Mouse (Mus musculus): ENCODE data around the gene Brd2. TPM values are rescaled to one million over a fixed set of nuclear protein-coding genes. Genes with fewer than 3 reads are reported as not detected.
A peak's percentile ranks its signal among the peaks of the same experiment; 100 is the strongest.

Gene Brd2
- polyA plus RNA-seq, 1 experiment from 2014 or later, result 178 TPM

DNA sequence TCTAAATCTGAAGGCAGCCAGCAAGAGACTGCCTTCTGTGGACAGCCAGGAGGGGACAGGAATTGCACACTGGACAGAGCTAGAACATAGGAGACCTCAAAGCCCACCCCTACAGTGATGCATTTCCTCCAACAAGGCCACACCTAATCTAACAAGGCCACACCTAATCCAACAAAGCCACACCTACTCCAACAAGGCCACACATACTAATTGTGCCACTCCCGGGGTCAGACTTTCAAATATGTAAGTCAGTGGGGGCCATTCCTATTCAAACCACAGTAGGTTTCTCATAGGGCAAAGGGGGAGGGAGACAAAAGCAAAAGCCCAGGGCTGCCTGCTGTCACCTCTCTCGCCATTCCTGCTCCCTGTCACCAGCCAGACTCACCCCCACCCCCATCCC lies 35.0 kb downstream of the Brd2 start:
- no peak overlapping the region for H3K4me2 ChIP-seq (replicated peaks; ENCODE audit: low read depth, low read length)
- H3K4me1 ChIP-seq (ENCODE audit: control insufficient read depth, insufficient read depth, low read length), result no peaks in the 10 kb centered on the region
- no peaks in the 10 kb centered on the region for H3K36me3 ChIP-seq (ENCODE audit: control insufficient read depth, insufficient read depth, low read length)
- ATAC-seq (ENCODE audit: low FRiP score, low TSS enrichment), result no peak
- no peaks in the 10 kb centered on the region for H3K9me3 ChIP-seq (ENCODE audit: control insufficient read depth, low read length)
- 54% methylated on average over 2 of the region's 2 CpGs for WGBS
- no peak overlapping the region for H3K4me3 ChIP-seq (ENCODE audit: low read length)
- H3K27me3 ChIP-seq (ENCODE audit: control insufficient read depth, insufficient read depth, low read length), result no peaks in the 10 kb centered on the region
- no peak overlapping the region for H3K27ac ChIP-seq (ENCODE audit: low read depth, low read length)
- no peak overlapping the region for H3K9ac ChIP-seq (ENCODE audit: low read depth, low read length)

DNA sequence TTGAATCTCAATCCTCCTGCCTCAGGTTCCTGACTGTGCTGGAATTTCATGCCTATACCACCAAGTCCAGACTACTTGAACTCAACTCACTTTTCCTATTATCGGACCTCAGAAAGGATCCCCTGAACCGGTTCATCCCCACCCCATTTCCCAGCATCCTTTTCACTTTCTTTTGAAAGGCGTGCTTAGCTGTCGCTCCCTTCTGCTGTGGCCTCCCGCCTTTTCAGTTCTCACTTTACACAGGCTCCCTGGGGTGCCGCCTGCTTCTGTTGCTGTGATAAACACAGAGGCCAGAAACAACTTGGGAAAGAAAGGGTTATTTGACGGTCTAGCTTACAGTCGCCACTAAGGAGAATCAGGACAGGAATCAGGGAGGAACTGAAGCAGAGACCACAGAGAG lies 39.3 kb downstream of the Brd2 start:
- Histone ChIP-seq H3K4me1 (ENCODE audit: control insufficient read depth, insufficient read depth, low read length) (no peaks in the 10 kb centered on the region), H3K36me3 (ENCODE audit: control insufficient read depth, insufficient read depth, low read length) (no peaks in the 10 kb centered on the region), H3K4me2 (replicated peaks; ENCODE audit: low read depth, low read length) (no peak overlapping the region), H3K9me3 (ENCODE audit: control insufficient read depth, low read length) (no peaks in the 10 kb centered on the region), H3K4me3 (ENCODE audit: low read length) (no peak overlapping the region), H3K9ac (ENCODE audit: low read depth, low read length) (no peak overlapping the region), H3K27me3 (ENCODE audit: control insufficient read depth, insufficient read depth, low read length) (no peaks in the 10 kb centered on the region), H3K27ac (ENCODE audit: low read depth, low read length) (no peak overlapping the region)
- ATAC-seq (ENCODE audit: low FRiP score, low TSS enrichment), result no peak
- WGBS, result 14% methylated on average over 8 of the region's 8 CpGs

DNA sequence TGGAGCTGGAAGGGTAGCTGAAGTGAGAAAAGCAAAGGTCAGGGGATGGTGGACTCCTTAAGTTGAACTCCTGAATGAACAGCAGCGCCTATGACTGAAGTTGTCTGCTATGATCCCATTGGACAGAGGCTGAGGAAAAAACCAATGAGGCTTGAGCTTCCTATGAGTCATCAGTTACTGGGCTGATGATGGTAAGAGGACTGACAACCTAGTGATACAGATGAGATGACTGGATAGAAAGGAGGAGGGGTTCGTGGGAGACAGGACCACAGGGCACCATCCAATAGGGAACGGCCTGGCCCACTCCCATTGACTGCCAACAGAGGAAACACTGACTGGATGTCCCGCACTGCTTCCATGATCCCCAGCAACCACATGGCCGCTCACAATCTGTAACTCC lies 42.8 kb downstream of the Brd2 start:
- Histone ChIP-seq H3K9ac (ENCODE audit: low read depth, low read length) (no peak overlapping the region), H3K9me3 (ENCODE audit: control insufficient read depth, low read length) (no peaks in the 10 kb centered on the region), H3K27me3 (ENCODE audit: control insufficient read depth, insufficient read depth, low read length) (peaks cover 18% of the 10 kb centered on the region; the same call in 1 of the 2 replicates), H3K27ac (ENCODE audit: low read depth, low read length) (no peak overlapping the region), H3K4me2 (replicated peaks; ENCODE audit: low read depth, low read length) (no peak overlapping the region), H3K4me3 (ENCODE audit: low read length) (no peak overlapping the region), H3K36me3 (ENCODE audit: control insufficient read depth, insufficient read depth, low read length) (no peaks in the 10 kb centered on the region), H3K4me1 (ENCODE audit: control insufficient read depth, insufficient read depth, low read length) (no peaks in the 10 kb centered on the region)
- ATAC-seq (ENCODE audit: low FRiP score, low TSS enrichment), result peak; percentile 64
- WGBS, result 17% methylated on average over 5 of the region's 5 CpGs

DNA sequence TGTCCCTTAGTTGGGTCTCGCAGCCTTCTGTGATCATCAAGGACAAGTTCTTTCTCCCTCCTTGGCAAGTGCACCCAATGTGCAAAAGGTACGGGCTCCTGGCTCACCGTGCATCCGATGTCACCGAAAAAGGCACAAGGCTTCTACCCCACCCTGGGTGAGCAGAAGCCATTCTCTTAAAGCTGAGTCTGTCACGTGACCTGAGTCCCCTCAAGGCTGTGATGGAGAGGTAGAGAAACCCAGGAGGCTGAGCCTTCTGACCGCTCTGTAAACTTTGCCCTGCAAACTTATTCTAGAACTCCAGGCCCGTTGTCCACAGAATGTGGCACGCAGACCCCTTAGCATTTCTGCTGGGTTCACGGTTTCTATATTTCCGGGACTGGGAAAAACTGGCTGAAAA lies 43.4 kb downstream of the Brd2 start:
- no peak for ATAC-seq (ENCODE audit: low FRiP score, low TSS enrichment)
- peaks cover 18% of the 10 kb centered on the region; the same call in 1 of the 2 replicates for H3K27me3 ChIP-seq (ENCODE audit: control insufficient read depth, insufficient read depth, low read length)
- no peak overlapping the region for H3K9ac ChIP-seq (ENCODE audit: low read depth, low read length)
- no peak overlapping the region for H3K4me2 ChIP-seq (replicated peaks; ENCODE audit: low read depth, low read length)
- no peak overlapping the region for H3K4me3 ChIP-seq (ENCODE audit: low read length)
- no peaks in the 10 kb centered on the region for H3K9me3 ChIP-seq (ENCODE audit: control insufficient read depth, low read length)
- WGBS, result 93% methylated on average over 11 of the region's 11 CpGs
- no peak overlapping the region for H3K27ac ChIP-seq (ENCODE audit: low read depth, low read length)
- no peaks in the 10 kb centered on the region for H3K4me1 ChIP-seq (ENCODE audit: control insufficient read depth, insufficient read depth, low read length)
- H3K36me3 ChIP-seq (ENCODE audit: control insufficient read depth, insufficient read depth, low read length), result no peaks in the 10 kb centered on the region

DNA sequence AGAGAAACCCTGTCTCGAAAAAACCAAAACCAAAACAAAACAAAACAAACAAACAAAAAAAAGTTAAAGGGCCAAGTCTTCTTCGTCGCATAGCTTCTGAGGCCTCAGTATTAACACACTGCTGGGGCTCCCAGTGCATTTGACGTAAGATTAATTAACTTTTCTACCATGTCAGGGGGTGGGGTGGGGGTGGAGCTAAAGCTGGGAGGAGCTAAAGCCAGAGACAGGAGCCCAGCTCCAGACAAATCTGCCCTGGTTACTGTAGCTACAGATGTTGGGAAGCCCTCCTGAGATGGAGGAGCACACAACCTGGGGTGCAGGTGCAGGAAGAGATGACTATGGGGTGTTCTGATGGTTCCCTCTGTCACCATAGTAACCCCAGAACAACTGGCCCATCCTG lies 44.3 kb downstream of the Brd2 start:
- Histone ChIP-seq H3K9ac (ENCODE audit: low read depth, low read length) (no peak overlapping the region), H3K4me1 (ENCODE audit: control insufficient read depth, insufficient read depth, low read length) (no peaks in the 10 kb centered on the region), H3K4me2 (replicated peaks; ENCODE audit: low read depth, low read length) (no peak overlapping the region), H3K27me3 (ENCODE audit: control insufficient read depth, insufficient read depth, low read length) (peaks cover 18% of the 10 kb centered on the region; the same call in 1 of the 2 replicates), H3K27ac (ENCODE audit: low read depth, low read length) (no peak overlapping the region), H3K36me3 (ENCODE audit: control insufficient read depth, insufficient read depth, low read length) (no peaks in the 10 kb centered on the region), H3K4me3 (ENCODE audit: low read length) (no peak overlapping the region), H3K9me3 (ENCODE audit: control insufficient read depth, low read length) (no peaks in the 10 kb centered on the region)
- ATAC-seq (ENCODE audit: low FRiP score, low TSS enrichment), result no peak
- 61% methylated on average over 4 of the region's 4 CpGs for WGBS

DNA sequence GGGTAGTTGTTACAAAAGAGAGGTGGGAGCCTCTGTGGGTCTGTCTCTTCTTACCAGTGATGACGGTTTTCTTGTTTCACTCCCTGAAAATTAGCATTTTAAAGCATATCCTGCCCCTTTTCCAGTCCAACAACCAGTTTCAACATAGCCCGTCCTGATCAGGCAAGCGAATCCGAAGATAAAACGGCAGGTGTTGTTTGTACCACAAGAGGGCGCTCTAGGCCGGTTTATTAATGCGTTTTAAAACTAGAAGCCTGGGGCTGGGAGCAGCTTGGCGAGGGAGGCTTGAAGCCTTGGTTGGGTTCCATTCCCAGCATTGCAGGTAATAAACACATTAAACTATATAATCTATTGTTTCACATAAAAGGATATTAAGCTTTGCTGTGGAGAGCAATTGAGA lies 44.9 kb downstream of the Brd2 start:
- no peak for ATAC-seq (ENCODE audit: low FRiP score, low TSS enrichment)
- Histone ChIP-seq H3K36me3 (ENCODE audit: control insufficient read depth, insufficient read depth, low read length) (no peaks in the 10 kb centered on the region), H3K9ac (ENCODE audit: low read depth, low read length) (no peak overlapping the region), H3K4me1 (ENCODE audit: control insufficient read depth, insufficient read depth, low read length) (no peaks in the 10 kb centered on the region), H3K27me3 (ENCODE audit: control insufficient read depth, insufficient read depth, low read length) (peaks cover 18% of the 10 kb centered on the region; the same call in 1 of the 2 replicates), H3K9me3 (ENCODE audit: control insufficient read depth, low read length) (no peaks in the 10 kb centered on the region), H3K4me2 (replicated peaks; ENCODE audit: low read depth, low read length) (no peak overlapping the region), H3K27ac (ENCODE audit: low read depth, low read length) (no peak overlapping the region), H3K4me3 (ENCODE audit: low read length) (no peak overlapping the region)
- WGBS, result 1% methylated on average over 9 of the region's 9 CpGs

DNA sequence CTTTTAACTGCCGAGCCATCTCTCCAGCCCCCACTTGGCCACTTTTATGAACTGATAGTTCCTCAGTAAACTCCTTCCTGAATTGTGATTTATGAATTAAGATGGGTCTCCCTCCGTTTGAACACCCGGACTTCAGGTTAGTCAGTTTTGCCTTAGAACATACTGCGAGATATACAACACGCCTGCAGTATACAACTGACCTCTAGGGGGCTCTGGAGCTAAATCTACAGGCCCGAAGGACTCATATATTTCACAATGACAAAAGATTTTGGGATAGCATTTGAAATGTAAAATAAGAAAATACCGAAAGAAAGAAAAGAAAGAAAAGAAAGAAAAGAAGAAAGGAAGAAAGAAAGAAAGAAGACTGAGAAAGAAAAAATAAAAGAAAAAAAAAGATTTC lies 47.2 kb downstream of the Brd2 start:
- H3K9ac ChIP-seq (ENCODE audit: low read depth, low read length), result no peak overlapping the region
- H3K36me3 ChIP-seq (ENCODE audit: control insufficient read depth, insufficient read depth, low read length), result no peaks in the 10 kb centered on the region
- no peak overlapping the region for H3K27ac ChIP-seq (ENCODE audit: low read depth, low read length)
- H3K4me1 ChIP-seq (ENCODE audit: control insufficient read depth, insufficient read depth, low read length), result no peaks in the 10 kb centered on the region
- peaks cover 3% of the 10 kb centered on the region; the same call in 1 of the 2 replicates for H3K9me3 ChIP-seq (ENCODE audit: control insufficient read depth, low read length)
- no peak for ATAC-seq (ENCODE audit: low FRiP score, low TSS enrichment)
- no peak overlapping the region for H3K4me3 ChIP-seq (ENCODE audit: low read length)
- 45% methylated on average over 7 of the region's 7 CpGs for WGBS
- peaks cover 18% of the 10 kb centered on the region; the same call in 1 of the 2 replicates for H3K27me3 ChIP-seq (ENCODE audit: control insufficient read depth, insufficient read depth, low read length)
- H3K4me2 ChIP-seq (replicated peaks; ENCODE audit: low read depth, low read length), result no peak overlapping the region

DNA sequence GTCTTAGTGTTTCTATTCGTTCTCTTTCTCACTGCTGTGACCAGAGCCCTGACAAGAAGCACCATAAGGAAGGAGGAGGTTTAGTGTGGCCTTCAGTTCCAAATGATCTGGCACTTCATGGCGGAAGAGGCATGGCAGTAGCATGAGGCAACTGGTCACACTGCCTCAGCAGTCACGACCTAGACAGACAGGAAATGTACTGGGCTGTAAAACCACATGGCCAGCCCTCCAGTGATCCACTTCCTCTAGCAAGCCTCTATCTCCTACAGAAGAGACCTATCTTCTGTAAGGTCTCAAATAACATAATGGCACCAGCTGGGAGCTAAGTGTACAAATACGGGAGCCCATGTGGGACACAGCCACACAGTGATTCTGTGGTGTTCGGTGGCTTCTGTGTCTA lies 50.3 kb downstream of the Brd2 start:
- WGBS, result 72% methylated on average over 5 of the region's 5 CpGs
- no peaks in the 10 kb centered on the region for H3K4me1 ChIP-seq (ENCODE audit: control insufficient read depth, insufficient read depth, low read length)
- H3K36me3 ChIP-seq (ENCODE audit: control insufficient read depth, insufficient read depth, low read length), result no peaks in the 10 kb centered on the region
- H3K4me3 ChIP-seq (ENCODE audit: low read length), result no peak overlapping the region
- H3K4me2 ChIP-seq (replicated peaks; ENCODE audit: low read depth, low read length), result no peak overlapping the region
- peaks cover 14% of the 10 kb centered on the region; the same call in 1 of the 2 replicates for H3K27me3 ChIP-seq (ENCODE audit: control insufficient read depth, insufficient read depth, low read length)
- H3K27ac ChIP-seq (ENCODE audit: low read depth, low read length), result no peak overlapping the region
- H3K9me3 ChIP-seq (ENCODE audit: control insufficient read depth, low read length), result peaks cover 3% of the 10 kb centered on the region; the same call in 1 of the 2 replicates
- no peak overlapping the region for H3K9ac ChIP-seq (ENCODE audit: low read depth, low read length)
- ATAC-seq (ENCODE audit: low FRiP score, low TSS enrichment), result no peak

DNA sequence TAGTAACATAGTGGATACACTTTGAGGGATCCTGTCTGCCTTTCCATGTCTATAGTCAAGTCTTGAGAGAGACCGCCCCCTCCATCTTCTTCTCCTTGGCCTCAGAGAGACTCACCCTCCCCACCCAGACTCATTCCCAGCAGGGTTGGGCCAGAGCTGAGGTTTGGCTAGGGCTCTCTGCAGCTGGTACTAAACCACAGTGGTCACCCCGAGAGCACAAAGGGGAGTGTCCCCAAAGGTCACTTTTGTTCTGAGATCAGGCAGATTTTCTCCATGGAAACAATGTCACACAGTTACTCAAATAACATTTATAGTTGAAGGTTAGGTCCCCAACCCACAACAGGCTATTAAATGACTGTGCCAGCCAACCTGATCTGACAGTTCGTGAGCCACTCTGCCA lies 53.6 kb downstream of the Brd2 start:
- H3K4me3 ChIP-seq (ENCODE audit: low read length), result no peak overlapping the region
- no peak for ATAC-seq (ENCODE audit: low FRiP score, low TSS enrichment)
- no peak overlapping the region for H3K4me2 ChIP-seq (replicated peaks; ENCODE audit: low read depth, low read length)
- H3K4me1 ChIP-seq (ENCODE audit: control insufficient read depth, insufficient read depth, low read length), result no peaks in the 10 kb centered on the region
- 53% methylated on average over 3 of the region's 3 CpGs for WGBS
- H3K27ac ChIP-seq (ENCODE audit: low read depth, low read length), result no peak overlapping the region
- no peaks in the 10 kb centered on the region for H3K27me3 ChIP-seq (ENCODE audit: control insufficient read depth, insufficient read depth, low read length)
- peaks cover 3% of the 10 kb centered on the region; the same call in 1 of the 2 replicates for H3K9me3 ChIP-seq (ENCODE audit: control insufficient read depth, low read length)
- H3K36me3 ChIP-seq (ENCODE audit: control insufficient read depth, insufficient read depth, low read length), result no peaks in the 10 kb centered on the region
- no peak overlapping the region for H3K9ac ChIP-seq (ENCODE audit: low read depth, low read length)

All from kidney, embryonic 14.5 days (tissue).